Mouse (Mus musculus) liver, adult 2 months (tissue): Measurements from ENCODE around the gene Nfat5. TPM values are rescaled to one million over a fixed set of nuclear protein-coding genes. Genes with fewer than 3 reads are reported as not detected.

ENCODE experiments used
- DNase-seq: peaks from one replicate; pipeline ENCODE4 v3.0.0-alpha.2; 2011; ENCODE audit warnings: low read depth, low spot score; ENCODE audit errors: extremely low read depth
- H3K27ac ChIP-seq: fragments of 200-500 bp; replicated peaks from 2 replicates; pipeline ENCODE4 v1.5.1; 2012; ENCODE audit warnings: low read depth, mild to moderate bottlenecking, control low read depth, inconsistent platforms, low read length; ENCODE audit not compliant: insufficient read depth
- H3K27me3 ChIP-seq: fragments of 200-500 bp; 2 replicates; pipeline ENCODE4 v1.6.1; 2012; ENCODE audit warnings: mild to moderate bottlenecking, moderate library complexity, low read length, inconsistent platforms; ENCODE audit not compliant: control insufficient read depth, insufficient read depth
- H3K36me3 ChIP-seq: fragments of 200-500 bp; 2 replicates; pipeline ENCODE4 v1.6.1; 2012; ENCODE audit warnings: low read length, inconsistent platforms; ENCODE audit not compliant: control insufficient read depth, insufficient read depth
- H3K4me1 ChIP-seq: fragments of 200-500 bp; 2 replicates; pipeline ENCODE4 v1.6.1; 2011; ENCODE audit warnings: low read length; ENCODE audit not compliant: control insufficient read depth, insufficient read depth
- H3K4me3 ChIP-seq: fragments of 200-500 bp; 2 replicates; pipeline ENCODE4 v1.5.1; 2011; ENCODE audit warnings: low read depth, mild to moderate bottlenecking, control low read depth, low read length, moderate library complexity; ENCODE audit not compliant: insufficient read depth
- H3K79me2 ChIP-seq: fragments of 200-500 bp; 2 replicates; pipeline ENCODE4 v1.6.1; 2012; ENCODE audit warnings: inconsistent platforms, mild to moderate bottlenecking, low read length, moderate library complexity; ENCODE audit not compliant: control insufficient read depth, insufficient read depth
- H3K9ac ChIP-seq: fragments of 200-500 bp; 2 replicates; pipeline ENCODE4 v1.6.1; 2012; ENCODE audit warnings: low read depth, mild to moderate bottlenecking, control low read depth, inconsistent platforms, low read length
- CTCF ChIP-seq: fragments of 200-500 bp; IDR thresholded peaks from 2 replicates; pipeline ENCODE4 v1.5.1; 2011; ENCODE audit warnings: low read depth, low read length, control low read depth
- POLR2A ChIP-seq: fragments of 200-500 bp; IDR thresholded peaks from 2 replicates; pipeline ENCODE4 v1.6.1; 2011; ENCODE audit warnings: low read length, control low read depth; ENCODE audit not compliant: insufficient read depth; ENCODE audit errors: extremely low read depth
- WGBS: fragments of 180-500 bp; shearing (Covaris S2); methylation state at CpG from one replicate; pipeline ENCODE4 v1.1.7; 2018; 5-methylcytosine and 5-hydroxymethylcytosine counted together
- polyA plus RNA-seq: library from polyadenylated mRNA; depleted of rRNA; stranded (reverse); fragments of >200 nt; gene quantifications from 2 replicates; pipeline ENCODE4 v1.2.3, GENCODE M21; 2012; rRNA removed
- total RNA-seq: library from RNA; depleted of rRNA; stranded (reverse); fragments of >200 nt; gene quantifications from 2 replicates; pipeline ENCODE4 v1.2.3, GENCODE M21; 2014; rRNA removed

Gene Nfat5
- total and polyA plus RNA-seq, 2 experiments: 9.4 to 9.7 TPM

DNA sequence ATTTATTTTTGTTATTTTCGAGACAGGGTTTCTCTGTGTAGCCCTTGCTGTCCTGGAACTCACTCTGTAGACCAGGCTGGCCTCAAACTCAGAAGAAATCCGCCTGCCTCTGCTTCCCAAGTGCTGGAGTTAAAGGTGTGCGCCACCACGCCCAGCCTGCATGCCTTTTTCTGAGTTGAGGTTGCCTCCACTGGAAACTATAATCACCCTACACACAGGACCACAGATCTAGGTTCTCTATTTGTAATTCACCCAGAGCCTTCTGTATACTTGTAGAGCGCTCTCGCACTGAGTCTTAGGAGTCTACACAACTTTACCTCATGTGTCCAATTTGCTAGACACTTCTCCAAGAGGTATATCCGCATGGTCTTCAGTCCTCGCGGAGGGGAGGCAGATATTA, 130.9 kb downstream of the Nfat5 start:
- Histone ChIP-seq H3K4me3 (peak overlapping the region; percentile 61), H3K79me2 (peaks cover 3% of the 10 kb centered on the region), H3K36me3 (peaks cover 18% of the 10 kb centered on the region; the same call in 1 of the 2 replicates), H3K9ac (peak overlapping the region; percentile 58), H3K27me3 (no peaks in the 10 kb centered on the region), H3K4me1 (peaks cover 2% of the 10 kb centered on the region; the same call in 1 of the 2 replicates), H3K27ac (no peak overlapping the region)
- no peak for DNase-seq
- WGBS: 26% methylated on average over 9 of the region's 9 CpGs
- TF ChIP-seq POLR2A (no peak), CTCF (no peak)

DNA sequence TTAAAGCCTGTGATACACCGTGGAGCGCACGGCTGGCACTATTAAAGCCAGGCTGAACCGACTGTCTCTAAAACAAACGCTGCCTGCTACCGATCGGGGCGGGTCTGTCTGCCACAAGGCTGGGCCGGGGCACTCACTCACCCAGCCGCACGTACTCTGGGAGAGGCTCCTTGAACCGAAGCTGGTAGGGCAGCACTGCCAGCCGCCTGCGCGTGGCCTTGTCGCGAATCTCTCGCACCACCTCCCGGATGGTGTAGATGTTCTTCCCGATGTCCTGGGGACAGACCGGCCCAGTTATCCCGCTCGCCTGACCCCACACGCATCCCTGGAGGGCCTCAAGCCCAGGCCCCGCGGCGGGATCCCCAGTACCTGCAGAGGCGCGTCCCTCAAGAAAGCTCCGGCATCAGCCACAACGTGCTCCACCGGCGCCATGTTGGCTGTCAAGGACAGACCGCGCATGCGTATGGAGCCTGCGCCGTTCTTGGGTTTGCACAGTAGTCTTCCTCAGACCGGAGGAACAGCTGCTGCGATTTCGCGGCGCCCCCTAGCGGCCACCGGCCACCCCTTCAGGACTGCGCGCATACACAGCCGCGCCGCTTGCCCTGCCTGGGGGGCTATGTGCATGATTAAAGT, 131.4 kb downstream of the Nfat5 start, which contains the start of gene Nob1:
Gene Nob1, minus strand, starts transcription at position 455 of the 633 bp plus-strand sequence.
- Histone ChIP-seq H3K4me3 (peak within 1 kb of the TSS; percentile 61), H3K79me2 (peaks cover 3% of the 10 kb centered on the region), H3K4me1 (peaks cover 2% of the 10 kb centered on the region; the same call in 1 of the 2 replicates), H3K27me3 (no peaks in the 10 kb centered on the region), H3K9ac (peak within 1 kb of the TSS; percentile 58), H3K27ac (peak within 1 kb of the TSS; percentile 7; the same call in 1 of the 2 replicates), H3K36me3 (peaks cover 13% of the 10 kb centered on the region; the same call in 1 of the 2 replicates)
- DNase-seq: peak; percentile 87
- TF ChIP-seq CTCF (peak; percentile 92), POLR2A (peak; percentile 65)
- WGBS: under 1% methylated on average over 50 of the region's 50 CpGs

DNA sequence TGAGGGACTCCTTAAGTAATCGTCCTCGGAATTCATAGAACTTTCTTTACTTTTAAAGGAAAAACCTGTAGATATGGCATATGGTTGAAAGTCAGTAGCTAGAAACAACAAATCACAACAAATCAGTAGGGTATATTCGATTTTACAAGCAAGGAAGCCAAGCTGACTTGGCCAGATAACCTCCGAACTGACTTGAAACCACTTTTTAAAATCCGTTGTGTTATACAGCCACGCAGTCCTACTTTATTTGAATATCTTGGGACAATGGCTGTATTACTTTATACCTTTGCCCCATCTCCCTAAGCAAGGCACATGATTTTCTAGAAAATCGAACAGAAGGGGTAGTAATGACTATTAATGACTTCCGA, 131.9 kb downstream of the Nfat5 start:
- peaks cover 2% of the 10 kb centered on the region; the same call in 1 of the 2 replicates for H3K4me1 ChIP-seq
- peaks cover 3% of the 10 kb centered on the region for H3K79me2 ChIP-seq
- H3K27me3 ChIP-seq: no peaks in the 10 kb centered on the region
- H3K36me3 ChIP-seq: peaks cover 9% of the 10 kb centered on the region; the same call in 1 of the 2 replicates
- TF ChIP-seq POLR2A (no peak), CTCF (no peak)
- WGBS: 38% methylated on average over 8 of the region's 8 CpGs
- no peak overlapping the region for H3K9ac ChIP-seq
- no peak overlapping the region for H3K4me3 ChIP-seq
- DNase-seq: no peak
- H3K27ac ChIP-seq: no peak overlapping the region

Other genes with a start within 250 kb of the Nfat5 start
- 19.5 and 26.6 TPM in 2 replicates for gene Pdf, start 244.9 kb upstream of the Nfat5 start, total RNA-seq
- gene Pdf, start 244.9 kb upstream of the Nfat5 start, polyA plus RNA-seq: 32.9 and 42.7 TPM in 2 replicates
- 11.6 and 13.3 TPM in 2 replicates for gene Cog8, start 236.8 kb upstream of the Nfat5 start, total RNA-seq
- gene Cog8, start 236.8 kb upstream of the Nfat5 start, polyA plus RNA-seq: 17.5 and 27.0 TPM in 2 replicates
- gene Nip7, start 236.6 kb upstream of the Nfat5 start, total RNA-seq: 16.0 and 21.8 TPM in 2 replicates
- 17.8 and 26.2 TPM in 2 replicates for gene Nip7, start 236.6 kb upstream of the Nfat5 start, polyA plus RNA-seq
- gene Tmed6, start 227.8 kb upstream of the Nfat5 start, total RNA-seq: 2.0 TPM in 1 of 2 replicates, not detected in the other
- gene Tmed6, start 227.8 kb upstream of the Nfat5 start, polyA plus RNA-seq: not detected in 2 replicates
- gene Terf2, start 196.9 kb upstream of the Nfat5 start, total RNA-seq: 3.6 and 4.0 TPM in 2 replicates
- gene Terf2, start 196.9 kb upstream of the Nfat5 start, polyA plus RNA-seq: 2.9 and 3.3 TPM in 2 replicates
- gene Cyb5b, start 142.8 kb upstream of the Nfat5 start, total RNA-seq: 253 and 256 TPM in 2 replicates
- 223 and 265 TPM in 2 replicates for gene Cyb5b, start 142.8 kb upstream of the Nfat5 start, polyA plus RNA-seq
- 20.0 and 20.6 TPM in 2 replicates for gene Nqo1, start 109.7 kb downstream of the Nfat5 start, total RNA-seq
- gene Nqo1, start 109.7 kb downstream of the Nfat5 start, polyA plus RNA-seq: 12.6 and 13.8 TPM in 2 replicates
- 2.4 and 2.8 TPM in 2 replicates for gene Nob1, start 131.6 kb downstream of the Nfat5 start, total RNA-seq
- gene Nob1, start 131.6 kb downstream of the Nfat5 start, polyA plus RNA-seq: 11.2 and 14.3 TPM in 2 replicates
- gene Wwp2, start 142.9 kb downstream of the Nfat5 start, total RNA-seq: 11.8 and 14.4 TPM in 2 replicates
- gene Wwp2, start 142.9 kb downstream of the Nfat5 start, polyA plus RNA-seq: 13.0 and 15.0 TPM in 2 replicates